Mouse (Mus musculus) erythroblast, embryonic 14.5 days (primary cell): ENCODE results near the gene Zranb3.

ENCODE experiments used
- GATA1 ChIP-seq: IDR thresholded peaks from 2 replicates; pipeline ENCODE4 v1.6.1; 2012; ENCODE audit warnings: low read length, inconsistent platforms, mixed read lengths
- TAL1 ChIP-seq: IDR thresholded peaks from 3 replicates; pipeline ENCODE4 v1.6.1; 2012; ENCODE audit warnings: low read length, inconsistent platforms, mixed read lengths

DNA sequence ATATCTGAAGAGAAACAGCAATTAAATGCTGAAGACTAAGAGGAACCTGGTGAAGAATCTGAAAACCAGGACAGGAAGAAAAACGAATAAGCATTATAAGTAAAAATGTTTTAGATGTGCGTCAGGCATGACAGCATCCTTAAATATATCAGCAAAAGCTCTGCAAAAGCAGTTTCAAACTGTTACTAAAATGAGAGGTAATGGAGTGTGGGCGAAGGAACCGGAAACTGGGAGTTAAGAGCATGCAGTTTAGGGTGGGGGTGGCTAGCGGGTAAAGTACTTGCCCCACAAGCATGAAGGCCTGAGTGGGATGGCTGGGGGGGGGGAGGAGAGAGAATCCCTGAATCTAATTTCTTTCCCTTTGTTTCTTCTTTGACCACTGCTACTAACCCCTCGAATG lies 29.8 kb downstream of the Zranb3 start:
- TF ChIP-seq GATA1 (no peak), TAL1 (no peak)
